Mouse (Mus musculus) lung, adult 18-20 months (tissue): ENCODE measurements at regions not wholly inside any gene's neighbourhood (a gene's known extent, or its start where the extent isn't known, plus 50 kb on each side); places are given as distances from the start of the nearest gene placed in this dataset.

Source experiments
- DNase-seq, 2 experiments: peaks; one replicate each; pipeline ENCODE4 v3.0.0; 2022; ENCODE audit warnings: mixed read lengths in 2 of 2

DNA sequence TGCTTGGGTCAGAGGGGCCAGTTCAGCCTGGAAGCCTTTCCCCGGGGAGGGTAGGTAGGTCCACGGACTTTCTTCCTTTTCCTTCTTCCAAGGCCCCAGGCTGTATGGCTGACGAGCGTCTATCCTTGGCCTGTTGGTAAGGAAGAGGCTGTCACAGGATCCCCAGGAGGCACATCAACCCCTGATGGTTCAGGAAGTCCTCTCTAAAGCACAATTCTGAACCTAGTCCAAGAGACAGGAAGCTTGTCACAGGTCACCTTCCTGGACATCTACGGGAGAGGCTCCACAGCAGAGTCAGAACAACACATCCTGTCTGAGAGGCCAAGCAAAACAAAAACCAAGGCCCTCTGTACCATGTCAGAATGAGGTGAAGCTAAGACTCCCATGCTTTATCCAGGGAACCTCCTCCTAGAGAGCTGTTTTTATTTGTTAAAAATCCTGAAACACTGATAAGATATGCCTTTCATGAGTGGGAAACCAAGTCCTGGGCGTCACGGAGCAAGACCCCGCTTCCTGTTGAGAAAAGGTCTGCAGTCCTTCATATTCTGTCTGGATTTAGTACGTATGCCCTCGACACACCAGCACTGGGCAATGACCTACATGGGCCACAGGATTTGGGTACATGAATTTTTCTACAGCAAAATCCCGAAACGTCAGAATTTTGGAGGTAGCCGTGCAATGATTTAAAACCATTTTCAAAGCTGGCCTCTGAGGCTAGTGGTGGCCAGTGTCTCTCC is 52.0 kb upstream of the Snrk start:
- DNase-seq, result peak; percentile 68 to 78

DNA sequence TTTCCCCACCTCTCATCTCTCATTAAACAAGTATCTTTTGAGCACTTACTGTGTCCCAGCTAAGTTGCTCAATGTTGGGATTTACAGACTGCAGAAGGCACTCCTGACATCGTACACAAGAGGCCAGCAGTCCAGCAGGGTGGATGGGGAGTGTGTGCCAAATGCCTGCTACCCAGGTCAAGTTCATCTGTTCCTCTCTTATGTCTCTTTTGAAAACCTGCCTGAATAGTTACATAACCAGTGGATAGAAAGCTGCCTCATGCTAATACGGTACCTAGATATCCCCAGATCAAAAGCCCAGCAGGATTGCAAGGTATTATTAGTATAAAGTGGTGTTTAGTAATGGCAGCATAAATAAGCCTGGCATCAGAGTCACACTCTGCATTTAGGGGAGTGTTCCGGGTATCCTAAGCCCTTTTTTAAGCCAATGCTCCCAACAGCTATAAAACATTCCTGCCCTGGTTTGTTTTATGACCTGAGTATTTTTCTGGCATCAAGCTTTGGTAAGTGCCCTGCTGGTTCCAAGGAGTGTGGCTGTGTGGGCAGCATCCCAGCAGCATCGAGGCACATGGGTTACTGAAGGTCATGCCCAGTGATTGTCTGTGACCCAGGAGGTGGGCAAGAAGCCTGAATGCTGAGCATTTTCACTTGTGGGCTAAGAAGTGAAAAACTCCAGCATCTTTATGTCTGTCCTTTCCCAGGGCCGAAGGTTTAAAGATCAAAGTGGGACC is 59.1 kb upstream of the Pomgnt2 start:
- peak; percentile 20 to 48 for DNase-seq

DNA sequence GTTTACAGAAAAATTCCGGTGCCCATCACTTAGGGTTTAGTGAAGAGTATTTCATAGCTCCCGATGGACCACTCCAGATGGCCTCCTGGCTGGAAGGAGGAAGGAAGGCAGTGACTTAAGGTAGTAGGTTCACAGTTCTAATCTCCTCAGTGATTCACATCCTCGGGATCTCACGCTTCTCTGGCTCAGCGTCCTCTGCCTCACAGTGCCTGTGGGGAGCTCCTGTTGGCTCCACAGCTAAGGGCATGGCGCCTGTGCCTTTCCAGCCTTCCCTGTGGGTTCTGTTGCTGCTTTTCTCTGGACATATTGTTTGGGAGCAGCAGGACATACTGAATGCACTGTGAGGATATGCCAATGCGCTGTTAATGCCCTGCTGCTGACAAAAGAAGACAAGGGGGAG is 54.8 kb upstream of the Pomgnt2 start:
- no peak for DNase-seq

DNA sequence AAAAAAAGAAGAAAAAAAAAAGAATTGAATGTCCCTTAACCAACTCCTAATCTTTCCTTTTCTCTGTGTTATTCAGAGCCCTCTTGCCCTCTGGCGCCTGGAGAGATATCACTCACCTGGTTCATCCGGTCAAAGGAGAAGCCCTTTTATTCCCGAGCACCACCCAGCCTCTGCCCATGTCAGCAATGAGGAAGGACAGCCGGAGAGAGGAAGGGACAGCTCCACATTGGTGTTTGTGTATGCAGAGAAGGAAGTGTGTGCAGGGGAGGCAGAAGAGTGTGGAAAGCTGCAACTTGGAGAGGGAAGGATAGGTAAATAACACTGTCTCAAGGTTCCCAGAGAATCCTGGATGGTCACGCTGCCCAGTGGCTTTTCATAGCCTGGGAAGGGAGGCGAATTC is 54.2 kb upstream of the Pomgnt2 start:
- no peak for DNase-seq

DNA sequence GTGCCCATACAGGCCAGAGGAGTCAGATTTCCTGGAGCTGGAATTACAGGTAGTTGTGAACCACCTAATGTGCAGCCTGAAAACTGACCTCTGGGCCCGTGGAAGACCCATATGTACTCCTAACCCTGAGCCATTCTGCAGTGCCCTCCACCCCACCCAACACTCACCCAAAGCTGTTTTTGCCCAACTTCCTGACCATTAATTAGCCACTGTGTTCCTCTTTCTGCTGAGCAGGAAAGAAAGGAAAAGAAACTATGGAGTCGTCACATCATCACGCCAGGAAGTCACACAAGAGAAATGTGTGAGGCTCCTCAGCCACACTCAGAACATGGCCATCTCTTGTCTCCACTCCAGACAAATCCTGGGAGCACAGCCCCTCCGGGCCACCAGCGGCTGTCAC is 52.1 kb upstream of the Pomgnt2 start:
- no peak for DNase-seq

DNA sequence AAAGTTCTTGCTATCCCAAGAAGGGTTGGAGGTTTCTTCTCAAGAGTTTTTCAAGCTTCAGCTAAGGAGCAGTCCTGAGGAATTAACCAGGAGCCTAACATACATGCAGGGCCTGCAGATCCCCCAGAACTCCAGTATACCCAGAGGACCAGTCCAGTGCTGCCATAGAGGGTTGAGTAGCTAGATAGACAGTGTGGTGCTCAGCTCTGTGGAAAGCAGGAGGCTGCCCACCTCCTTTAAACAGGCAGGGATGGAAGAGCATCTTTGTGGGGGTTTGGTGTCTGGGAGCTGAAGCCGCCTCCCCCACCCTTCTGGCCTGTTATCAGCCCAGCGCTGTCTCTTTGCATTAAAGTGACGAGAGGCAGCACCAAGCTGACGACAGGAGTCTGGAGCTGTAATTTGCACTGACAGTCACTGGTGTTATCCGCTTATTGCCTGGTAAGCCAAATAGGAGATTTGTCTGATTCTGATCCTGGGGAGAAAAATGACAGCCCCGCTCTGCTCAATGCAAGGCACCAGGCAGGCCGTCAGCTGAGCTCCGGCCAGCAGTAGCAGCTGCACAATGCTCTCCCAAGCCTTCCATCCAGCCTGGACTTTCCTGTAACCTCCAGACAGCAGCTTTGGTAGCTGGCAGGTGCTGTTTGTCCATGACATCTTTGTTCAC is 51.2 kb upstream of the Pomgnt2 start:
- DNase-seq, result no peak
